Mouse (Mus musculus) megakaryocyte, embryonic 14.5 days (primary cell): ENCODE data around the gene Herc6.

Experiments used
- FLI1 ChIP-seq: IDR thresholded peaks from 2 replicates; pipeline ENCODE4 v1.6.1; 2012; ENCODE audit warnings: low read length, inconsistent platforms, mixed read lengths
- GATA1 ChIP-seq: IDR thresholded peaks from 3 replicates; pipeline ENCODE4 v1.6.1; 2012; ENCODE audit warnings: mixed read lengths, low read length, inconsistent platforms, borderline replicate concordance

GRCm38 (mm10) chr6:57581595-57581994 lies 795 bp downstream of the Herc6 start:
- no peak for TF ChIP-seq FLI1
- TF ChIP-seq GATA1: no peak
